10 mouse cellular contexts compared by ENCODE assay signal in the genomic region with DNA sequence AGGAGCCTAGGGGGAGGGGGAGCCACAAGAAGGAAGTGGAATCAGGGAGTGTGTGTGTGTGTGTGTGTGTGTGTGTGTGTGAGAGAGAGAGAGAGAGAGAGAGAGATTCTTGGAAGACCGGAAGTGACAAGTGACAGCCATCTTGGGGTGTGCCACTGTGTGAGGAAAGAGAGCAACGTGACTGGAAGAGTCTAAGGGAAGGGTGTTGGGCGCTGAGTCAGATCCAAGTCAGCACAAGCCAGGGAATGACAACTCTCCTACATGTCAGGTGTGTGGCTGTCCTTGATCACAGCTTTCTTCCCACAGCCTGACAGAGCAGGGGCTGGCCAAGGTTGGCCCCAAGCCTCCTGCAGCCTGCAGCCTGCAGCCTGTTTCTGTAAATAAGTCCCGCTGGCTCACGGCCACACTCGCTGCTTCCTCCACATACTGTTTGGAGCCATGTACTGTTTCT. TPM values are rescaled to one million over a fixed set of nuclear protein-coding genes. Genes with fewer than 3 reads are reported as not detected.
DNase-seq lines count a peak whose midpoint lies in the region; ATAC-seq and TF ChIP-seq lines count a peak whose summit lies in the region.
"Had no signal": no experiment of that assay in that cellular context is flagged by ENCODE, and none has a peak within 500 bp of the region (broad histone marks: within the 10 kb centered on the region; RNA-seq: fewer than 3 reads in every experiment).

No protein-coding gene starts in this region.

- ATAC-seq in monocyte, adult 5-6 weeks (replicated peaks; ENCODE audit: insufficient number of reproducible peaks, low FRiP score, low TSS enrichment, poor library complexity, severe bottlenecking), result peak; percentile 25
- ATAC-seq in megakaryocyte-erythroid progenitor cell, adult 5-6 weeks (replicated peaks; ENCODE audit: low FRiP score, low TSS enrichment, poor library complexity, severe bottlenecking), result no peak

- 30% methylated on average over 6 of the region's 6 CpGs for WGBS in lung, adult 2 months
- WGBS in heart, adult 2 months, result 13% methylated on average over 6 of the region's 6 CpGs

- H3K4me3 ChIP-seq in lung, adult 2 months (replicated peaks; ENCODE audit: extremely low read depth, low read depth, low read length), result no peak overlapping the region
- H3K4me3 ChIP-seq in heart, adult 2 months, result no peak overlapping the region
- H3K4me3 ChIP-seq: neural tube, embryonic 12.5 days had no signal

- TF ChIP-seq EP300 in heart, adult 2 months (IDR thresholded peaks at IDR 0.05; ENCODE audit: insufficient read depth, low read depth, low read length), result peak; percentile 83

- intact Hi-C loops in heart, adult 2 months (cut with DNase I), result no loop called here

- H3K27ac ChIP-seq in heart, adult 2 months, result peak overlapping the region; percentile 85
- H3K27ac ChIP-seq: neural tube, embryonic 12.5 days had no signal

- peaks cover 29% of the 10 kb centered on the region for H3K4me1 ChIP-seq in lung, adult 2 months (ENCODE audit: control insufficient read depth, insufficient read depth, low read length)
- H3K4me1 ChIP-seq in heart, adult 2 months (ENCODE audit: control insufficient read depth, insufficient read depth, low read length), result peaks cover 43% of the 10 kb centered on the region

- no peaks in the 10 kb centered on the region for H3K79me2 ChIP-seq in heart, adult 2 months (replicated peaks; ENCODE audit: control insufficient read depth, insufficient read depth, low read length)

- peaks cover 8% of the 10 kb centered on the region for H3K36me3 ChIP-seq in heart, adult 2 months (ENCODE audit: control insufficient read depth, insufficient read depth, low read length)
- H3K36me3 ChIP-seq: neural tube, embryonic 12.5 days had no signal

- TF ChIP-seq CTCF in lung, adult 2 months (IDR thresholded peaks at IDR 0.05; ENCODE audit: insufficient read depth, low read length), result no peak
- no peak for TF ChIP-seq CTCF in heart, adult 2 months (IDR thresholded peaks at IDR 0.05)

- H3K9ac ChIP-seq in heart, adult 2 months (ENCODE audit: low read depth, low read length), result no peak overlapping the region

- no peak for TF ChIP-seq POLR2A in lung, adult 2 months (IDR thresholded peaks at IDR 0.05; ENCODE audit: borderline replicate concordance, extremely low read depth, low read depth, low read length)
- TF ChIP-seq POLR2A in heart, adult 2 months (IDR thresholded peaks at IDR 0.05; ENCODE audit: insufficient read depth, low read depth, low read length), result 0 out of 2 replicates have a peak, but pooled peaks have one; percentile 21

- peak; percentile 58 to 60 for DNase-seq in lung, adult 18-20 months
- no peak for DNase-seq in lung, adult 2 months
- DNase-seq in heart, adult 2 months, result peak; percentile 61 to 76
- peak; percentile 69 for DNase-seq in kidney, postnatal 10 days
- no peak for DNase-seq in retina, embryonic 14.5 days (ENCODE audit: low spot score)
- DNase-seq in frontal cortex, postnatal 25 days (ENCODE audit: low spot score in 2 of 2), result no peak

- no peaks in the 10 kb centered on the region for H3K27me3 ChIP-seq in heart, adult 2 months (ENCODE audit: control insufficient read depth, insufficient read depth, low read length)

RNA-seq across cellular contexts. Expression of a gene that starts 13.1 kb away (rescaled TPM):
- 60.0 and 69.2 TPM in 2 replicates for polyA plus RNA-seq in lung, adult 2 months (2012; rRNA removed)
- 10 to 100 TPM; 51.8 to 59.3 TPM for total RNA-seq in heart, adult 2 months (2021)
- polyA plus RNA-seq in heart, adult 2 months (2012; rRNA removed), result 62.9 and 72.6 TPM in 2 replicates
- total RNA-seq in monocyte, adult 5-6 weeks (2017), result 33.9 to 38.4 TPM (median 36.5 TPM) in 3 replicates
- total RNA-seq in megakaryocyte-erythroid progenitor cell, adult 5-6 weeks (2014; fragmentation: Nextera tagmentation), result 43.5 and 59.8 TPM in 2 replicates
- total RNA-seq in megakaryocyte-erythroid progenitor cell, adult 5-6 weeks (2017), result 7.0 and 18.6 TPM in 2 replicates

RNA-seq across cellular contexts. Expression of a gene that starts 19.0 kb away (rescaled TPM):
- polyA plus RNA-seq in lung, adult 2 months (2012; rRNA removed), result 68.3 and 71.1 TPM in 2 replicates
- 10 to 100 TPM; 21.5 to 22.5 TPM for total RNA-seq in heart, adult 2 months (2021)
- polyA plus RNA-seq in heart, adult 2 months (2012; rRNA removed), result 16.3 and 24.7 TPM in 2 replicates
- 59.4 to 115 TPM (median 71.4 TPM) in 3 replicates for total RNA-seq in monocyte, adult 5-6 weeks (2017)
- total RNA-seq in megakaryocyte-erythroid progenitor cell, adult 5-6 weeks (2014; fragmentation: Nextera tagmentation), result 156 and 169 TPM in 2 replicates
- total RNA-seq in megakaryocyte-erythroid progenitor cell, adult 5-6 weeks (2017), result 26.0 and 27.0 TPM in 2 replicates

RNA-seq across cellular contexts. Expression of a gene that starts 25.2 kb away (rescaled TPM):
- polyA plus RNA-seq in lung, adult 2 months (2012; rRNA removed), result 51.7 and 53.4 TPM in 2 replicates
- total RNA-seq in heart, adult 2 months (2021), result 10 to 100 TPM in 1 of 2 experiments, 1 to 10 TPM in 1; 7.9 to 10.2 TPM
- polyA plus RNA-seq in heart, adult 2 months (2012; rRNA removed), result 31.5 and 32.2 TPM in 2 replicates
- 29.3 to 50.4 TPM (median 44.2 TPM) in 3 replicates for total RNA-seq in monocyte, adult 5-6 weeks (2017)
- 34.6 and 35.2 TPM in 2 replicates for total RNA-seq in megakaryocyte-erythroid progenitor cell, adult 5-6 weeks (2014; fragmentation: Nextera tagmentation)
- 42.8 and 45.5 TPM in 2 replicates for total RNA-seq in megakaryocyte-erythroid progenitor cell, adult 5-6 weeks (2017)

RNA-seq across cellular contexts. Expression of a gene that starts 30.9 kb away (rescaled TPM):
- 0.37 and 0.86 TPM in 2 replicates for polyA plus RNA-seq in lung, adult 2 months (2012; rRNA removed)
- not detected for total RNA-seq in heart, adult 2 months (2021)
- polyA plus RNA-seq in heart, adult 2 months (2012; rRNA removed), result 1.1 TPM in 1 of 2 replicates, not detected in the other
- 0.29 to 1.2 TPM (median 0.96 TPM) in 3 replicates for total RNA-seq in monocyte, adult 5-6 weeks (2017)
- 2.2 TPM in 1 of 2 replicates, not detected in the other for total RNA-seq in megakaryocyte-erythroid progenitor cell, adult 5-6 weeks (2014; fragmentation: Nextera tagmentation)
- total RNA-seq in megakaryocyte-erythroid progenitor cell, adult 5-6 weeks (2017), result not detected in 2 replicates
- total RNA-seq: hematopoietic stem cell, adult 5-6 weeks had no signal

RNA-seq across cellular contexts. Expression of a gene that starts 46.9 kb away (rescaled TPM):
- polyA plus RNA-seq in lung, adult 2 months (2012; rRNA removed), result 53.1 and 60.8 TPM in 2 replicates
- 10 to 100 TPM; 16.6 to 20.5 TPM for total RNA-seq in heart, adult 2 months (2021)
- 21.0 and 23.5 TPM in 2 replicates for polyA plus RNA-seq in heart, adult 2 months (2012; rRNA removed)
- 20.9 to 26.6 TPM (median 23.0 TPM) in 3 replicates for total RNA-seq in monocyte, adult 5-6 weeks (2017)
- 69.2 and 123 TPM in 2 replicates for total RNA-seq in megakaryocyte-erythroid progenitor cell, adult 5-6 weeks (2014; fragmentation: Nextera tagmentation)
- 34.9 and 43.9 TPM in 2 replicates for total RNA-seq in megakaryocyte-erythroid progenitor cell, adult 5-6 weeks (2017)

Comparison
In these comparisons a context has a peak if more than half of its experiments do, and no peak if none do; other contexts are left out.
1. DNase-seq: peak in lung, adult 18-20 months (2 of 2), heart, adult 2 months (2 of 2) and kidney, postnatal 10 days (single experiment); none in lung, adult 2 months (single experiment), retina, embryonic 14.5 days (single experiment) and frontal cortex, postnatal 25 days (0 of 2).